14 mouse cellular contexts compared by ENCODE assay signal in genomic region chr19:16868534-16868933, GRCm38 (mm10). TPM values are rescaled to one million over a fixed set of nuclear protein-coding genes. Genes with fewer than 3 reads are reported as not detected.
DNase-seq lines count a peak whose midpoint lies in the region; ATAC-seq and TF ChIP-seq lines count a peak whose summit lies in the region.
"Had no signal": no experiment of that assay in that cellular context is flagged by ENCODE, and none has a peak within 500 bp of the region (broad histone marks: within the 10 kb centered on the region; RNA-seq: fewer than 3 reads in every experiment).

No protein-coding gene starts in this region.

- peak; percentile 48 for ATAC-seq in forebrain, embryonic 13.5 days
- no peak for ATAC-seq in forebrain, embryonic 11.5 days (replicated peaks; ENCODE audit: low FRiP score)
- no peak for ATAC-seq in midbrain, embryonic 14.5 days (ENCODE audit: low FRiP score, low TSS enrichment)
- no peak for ATAC-seq in midbrain, embryonic 11.5 days (ENCODE audit: low FRiP score)
- no peak for ATAC-seq in lung, embryonic 14.5 days (ENCODE audit: insufficient read depth)
- ATAC-seq in megakaryocyte, adult 5-6 weeks (ENCODE audit: poor library complexity, severe bottlenecking), result no peak

- H3K4me3 ChIP-seq in forebrain, embryonic 13.5 days, result no peak overlapping the region
- H3K4me3 ChIP-seq in forebrain, embryonic 11.5 days (ENCODE audit: low read depth, low read length), result no peak overlapping the region
- no peak overlapping the region for H3K4me3 ChIP-seq in midbrain, embryonic 14.5 days (replicated peaks; ENCODE audit: low read depth, low read length)
- H3K4me3 ChIP-seq in midbrain, embryonic 11.5 days (ENCODE audit: low read depth, low read length), result no peak overlapping the region
- no peak overlapping the region for H3K4me3 ChIP-seq in lung, embryonic 14.5 days (ENCODE audit: low read depth, low read length)
- H3K4me3 ChIP-seq: left cerebral cortex, adult 2 months had no signal

- peaks cover 45% of the 10 kb centered on the region for H3K4me1 ChIP-seq in forebrain, embryonic 13.5 days
- H3K4me1 ChIP-seq in forebrain, embryonic 11.5 days (replicated peaks; ENCODE audit: control insufficient read depth, insufficient read depth, low read length), result peaks cover 16% of the 10 kb centered on the region
- peaks cover 12% of the 10 kb centered on the region; the same call in 1 of the 2 replicates for H3K4me1 ChIP-seq in midbrain, embryonic 14.5 days (ENCODE audit: control insufficient read depth, insufficient read depth, low read length)
- peaks cover 12% of the 10 kb centered on the region for H3K4me1 ChIP-seq in midbrain, embryonic 11.5 days (ENCODE audit: control insufficient read depth, insufficient read depth, low read length)
- H3K4me1 ChIP-seq in lung, embryonic 14.5 days (ENCODE audit: insufficient read depth), result no peaks in the 10 kb centered on the region

- 21% methylated on average over 5 of the region's 5 CpGs for WGBS in forebrain, embryonic 13.5 days
- WGBS in forebrain, embryonic 11.5 days, result 35% methylated on average over 5 of the region's 5 CpGs
- WGBS in midbrain, embryonic 14.5 days, result 35% methylated on average over 5 of the region's 5 CpGs
- WGBS in midbrain, embryonic 11.5 days, result 42% methylated on average over 5 of the region's 5 CpGs
- WGBS in lung, embryonic 14.5 days, result 25% methylated on average over 5 of the region's 5 CpGs

- H3K27ac ChIP-seq in forebrain, embryonic 13.5 days, result no peak overlapping the region
- H3K27ac ChIP-seq in forebrain, embryonic 11.5 days (ENCODE audit: low read depth, low read length), result no peak overlapping the region
- H3K27ac ChIP-seq in midbrain, embryonic 14.5 days (replicated peaks; ENCODE audit: low read depth, low read length), result no peak overlapping the region
- H3K27ac ChIP-seq in midbrain, embryonic 11.5 days (ENCODE audit: low read depth, low read length), result no peak overlapping the region
- H3K27ac ChIP-seq in lung, embryonic 14.5 days (ENCODE audit: low read depth), result no peak overlapping the region
- H3K27ac ChIP-seq: left cerebral cortex, adult 2 months; macrophage had no signal

- no peak overlapping the region for H3K4me2 ChIP-seq in forebrain, embryonic 13.5 days
- H3K4me2 ChIP-seq in forebrain, embryonic 11.5 days (ENCODE audit: low read depth, low read length, severe bottlenecking), result no peak overlapping the region
- no peak overlapping the region for H3K4me2 ChIP-seq in midbrain, embryonic 14.5 days (ENCODE audit: low read length)
- H3K4me2 ChIP-seq in midbrain, embryonic 11.5 days, result no peak overlapping the region
- no peak overlapping the region for H3K4me2 ChIP-seq in lung, embryonic 14.5 days

- peaks cover 75% of the 10 kb centered on the region for H3K27me3 ChIP-seq in forebrain, embryonic 13.5 days
- H3K27me3 ChIP-seq in forebrain, embryonic 11.5 days (ENCODE audit: control insufficient read depth, insufficient read depth, low read length), result peaks cover 53% of the 10 kb centered on the region
- peaks cover 66% of the 10 kb centered on the region for H3K27me3 ChIP-seq in midbrain, embryonic 14.5 days (ENCODE audit: control insufficient read depth, insufficient read depth, low read length)
- H3K27me3 ChIP-seq in midbrain, embryonic 11.5 days (ENCODE audit: control insufficient read depth, insufficient read depth, low read length), result peaks cover 55% of the 10 kb centered on the region
- H3K27me3 ChIP-seq in lung, embryonic 14.5 days (ENCODE audit: insufficient read depth, low read length), result peaks cover 64% of the 10 kb centered on the region
- H3K27me3 ChIP-seq: CH12.LX had no signal

- no peak for DNase-seq in forebrain, embryonic 11.5 days (ENCODE audit: low spot score)
- DNase-seq in midbrain, embryonic 14.5 days, result peak; percentile 74
- DNase-seq in midbrain, embryonic 11.5 days (ENCODE audit: low spot score, missing footprints), result no peak
- DNase-seq in heart, adult 9 months (ENCODE audit: low spot score in 2 of 2), result peak; percentile 17 to 70
- peak; percentile 41 for DNase-seq in lung, embryonic 14.5 days
- no peak for DNase-seq in left cerebral cortex, adult 9 months (ENCODE audit: low spot score in 2 of 2)

- H3K9me3 ChIP-seq in forebrain, embryonic 13.5 days (replicated peaks), result no peaks in the 10 kb centered on the region
- no peaks in the 10 kb centered on the region for H3K9me3 ChIP-seq in forebrain, embryonic 11.5 days (ENCODE audit: control insufficient read depth, low read length)
- H3K9me3 ChIP-seq in midbrain, embryonic 14.5 days (ENCODE audit: control insufficient read depth, low read length), result no peaks in the 10 kb centered on the region
- no peaks in the 10 kb centered on the region for H3K9me3 ChIP-seq in midbrain, embryonic 11.5 days (ENCODE audit: control insufficient read depth, low read length)
- no peaks in the 10 kb centered on the region for H3K9me3 ChIP-seq in lung, embryonic 14.5 days (ENCODE audit: low read depth, low read length)

- TF ChIP-seq CTCF in lung, embryonic 14.5 days (IDR thresholded peaks at IDR 0.05; ENCODE audit: low read depth), result no peak

- H3K9ac ChIP-seq in forebrain, embryonic 13.5 days, result no peak overlapping the region
- H3K9ac ChIP-seq in forebrain, embryonic 11.5 days (ENCODE audit: low read length), result no peak overlapping the region
- H3K9ac ChIP-seq in midbrain, embryonic 14.5 days (replicated peaks; ENCODE audit: low read length), result no peak overlapping the region
- H3K9ac ChIP-seq in midbrain, embryonic 11.5 days (ENCODE audit: low read length), result no peak overlapping the region
- H3K9ac ChIP-seq in lung, embryonic 14.5 days, result no peak overlapping the region

- no peaks in the 10 kb centered on the region for H3K36me3 ChIP-seq in forebrain, embryonic 13.5 days (ENCODE audit: poor library complexity, severe bottlenecking)
- no peaks in the 10 kb centered on the region for H3K36me3 ChIP-seq in forebrain, embryonic 11.5 days (ENCODE audit: control insufficient read depth, insufficient read depth, low read length)
- no peaks in the 10 kb centered on the region for H3K36me3 ChIP-seq in midbrain, embryonic 14.5 days (ENCODE audit: control insufficient read depth, insufficient read depth, low read length)
- H3K36me3 ChIP-seq in midbrain, embryonic 11.5 days (ENCODE audit: control insufficient read depth, insufficient read depth, low read length), result no peaks in the 10 kb centered on the region
- H3K36me3 ChIP-seq in lung, embryonic 14.5 days (ENCODE audit: insufficient read depth), result no peaks in the 10 kb centered on the region

RNA-seq across cellular contexts. Expression of gene Foxb2, which starts 5.1 kb away (rescaled TPM):
- 0.14 and 0.39 TPM in 2 replicates for polyA plus RNA-seq in forebrain, embryonic 13.5 days (2015; fragmentation: Nextera tagmentation; extraction: Ambion mirVana)
- 0.84 and 0.95 TPM in 2 replicates for polyA plus RNA-seq in forebrain, embryonic 11.5 days (2014; fragmentation: Nextera tagmentation; extraction: Ambion mirVana)
- not detected in 2 replicates for polyA plus RNA-seq in midbrain, embryonic 14.5 days (2014; fragmentation: Nextera tagmentation; extraction: Ambion mirVana)
- 0.20 and 0.46 TPM in 2 replicates for polyA plus RNA-seq in midbrain, embryonic 11.5 days (2014; fragmentation: Nextera tagmentation; extraction: Ambion mirVana)
- not detected in 2 replicates for polyA plus RNA-seq in lung, embryonic 14.5 days (2014; fragmentation: Nextera tagmentation; extraction: Ambion mirVana)
- not detected in 2 replicates for total RNA-seq in megakaryocyte, adult 5-6 weeks (2015)
- not detected in 2 replicates for total RNA-seq in megakaryocyte, adult 5-6 weeks (2017)
- total RNA-seq: adrenal gland, postnatal 36 days; CH12.LX; left cerebral cortex, adult 2 months had no signal
- polyA plus RNA-seq: embryonic facial prominence, embryonic 11.5 days; heart, embryonic 14.5 days had no signal

Comparison
In these comparisons a context has a peak if more than half of its experiments do, and no peak if none do; other contexts are left out.
1. DNase-seq: peak in midbrain, embryonic 14.5 days (single experiment), heart, adult 9 months (2 of 2) and lung, embryonic 14.5 days (single experiment); none in forebrain, embryonic 11.5 days (single experiment), midbrain, embryonic 11.5 days (single experiment) and left cerebral cortex, adult 9 months (0 of 2).